Mouse (Mus musculus) forebrain, embryonic 16.5 days (tissue): ENCODE measurements at regions not wholly inside any gene's neighbourhood (a gene's known extent, or its start where the extent isn't known, plus 50 kb on each side); places are given as distances from the start of the nearest gene placed in this dataset.

Source experiments
- ATAC-seq: fragments of 200-750 bp; cut with Nextera tagmentation; 2 replicates; pipeline ENCODE4 v1.8.0; 2017; ENCODE audit warnings: mild to moderate bottlenecking, moderate library complexity
- H3K27ac ChIP-seq: fragments of 300-500 bp; sonication (generic); 2 replicates; pipeline ENCODE4 v1.5.1; 2014; ENCODE audit warnings: low read length, control low read depth
- H3K27me3 ChIP-seq: fragments of 300-500 bp; sonication (generic); replicated peaks from 2 replicates; pipeline ENCODE4 v1.6.1; 2014; ENCODE audit warnings: low read length; ENCODE audit not compliant: control insufficient read depth, insufficient read depth
- H3K36me3 ChIP-seq: fragments of 300-500 bp; sonication (generic); 2 replicates; pipeline ENCODE4 v1.6.1; 2014; ENCODE audit not compliant: control insufficient read depth, insufficient read depth
- H3K4me1 ChIP-seq: fragments of 300-500 bp; sonication (generic); replicated peaks from 2 replicates; pipeline ENCODE4 v1.6.1; 2014; ENCODE audit warnings: low read length; ENCODE audit not compliant: control insufficient read depth, insufficient read depth
- H3K4me2 ChIP-seq: fragments of 300-500 bp; sonication (generic); 2 replicates; pipeline ENCODE4 v1.6.1; 2014; ENCODE audit warnings: mild to moderate bottlenecking, low read length, control low read depth
- H3K4me3 ChIP-seq: fragments of 300-500 bp; sonication (generic); replicated peaks from 2 replicates; pipeline ENCODE4 v1.5.1; 2014; ENCODE audit warnings: mild to moderate bottlenecking, low read length, control low read depth
- H3K9ac ChIP-seq: fragments of 300-500 bp; sonication (generic); replicated peaks from 2 replicates; pipeline ENCODE4 v1.6.1; 2014; ENCODE audit warnings: low read depth, low read length, control low read depth
- H3K9me3 ChIP-seq: fragments of 300-500 bp; sonication (generic); 2 replicates; pipeline ENCODE4 v1.6.1; 2016; ENCODE audit warnings: low read length; ENCODE audit not compliant: control insufficient read depth
- WGBS: fragments of 180-500 bp; shearing (Covaris S2); extraction: QIAGEN DNeasy Blood & Tissue Kit; methylation state at CpG from one replicate; pipeline ENCODE4 v1.1.7; 2014; 5-methylcytosine and 5-hydroxymethylcytosine counted together

GRCm38 (mm10) chr5:149354448-149355115 lies 57.0 kb upstream of the Medag start:
- Histone ChIP-seq H3K9ac (no peak overlapping the region), H3K4me2 (no peak overlapping the region), H3K27me3 (no peaks in the 10 kb centered on the region), H3K27ac (no peak overlapping the region), H3K4me3 (no peak overlapping the region), H3K36me3 (no peaks in the 10 kb centered on the region), H3K4me1 (peaks cover 11% of the 10 kb centered on the region), H3K9me3 (no peaks in the 10 kb centered on the region)
- 84% methylated on average over 4 of the region's 4 CpGs for WGBS
- no peak for ATAC-seq

- no peak overlapping the region for H3K4me2 ChIP-seq
- H3K4me3 ChIP-seq, result no peak overlapping the region
- WGBS, result 85% methylated on average over 7 of the region's 7 CpGs
- H3K4me1 ChIP-seq, result peaks cover 11% of the 10 kb centered on the region
- ATAC-seq, result no peak
- H3K36me3 ChIP-seq, result no peaks in the 10 kb centered on the region
- H3K9me3 ChIP-seq, result peaks cover 4% of the 10 kb centered on the region; the same call in 1 of the 2 replicates
- H3K27me3 ChIP-seq, result no peaks in the 10 kb centered on the region
- H3K9ac ChIP-seq, result no peak overlapping the region
- no peak overlapping the region for H3K27ac ChIP-seq
Observed at GRCm38 (mm10) chr5:149355131-149355530, 56.4 kb upstream of the Medag start.

- Histone ChIP-seq H3K27me3 (no peaks in the 10 kb centered on the region), H3K4me2 (no peak overlapping the region), H3K9ac (no peak overlapping the region), H3K27ac (no peak overlapping the region), H3K9me3 (peaks cover 4% of the 10 kb centered on the region; the same call in 1 of the 2 replicates), H3K4me3 (no peak overlapping the region), H3K4me1 (peaks cover 11% of the 10 kb centered on the region), H3K36me3 (no peaks in the 10 kb centered on the region)
- WGBS, result 100% methylated on average over 1 of the region's 1 CpGs
- no peak for ATAC-seq
Observed at GRCm38 (mm10) chr5:149356970-149357369, 54.6 kb upstream of the Medag start.
